Mouse (Mus musculus): ENCODE results near the gene Lrpap1.

The Lrpap1 gene

GRCm38 (mm10) chr5:35104960-35105921 lies at the start of gene Lrpap1:
Gene Lrpap1 (minus strand): TSS chr5:35105766.
- DNase-seq (ENCODE audit: low read depth, low spot score), result peak; percentile 95

GRCm38 (mm10) chr5:35149939-35150338 lies 44.4 kb upstream of the Lrpap1 start:
- no peak for DNase-seq (ENCODE audit: low read depth, low spot score)

GRCm38 (mm10) chr5:35149526-35149925 lies 44.0 kb upstream of the Lrpap1 start:
- DNase-seq (ENCODE audit: low read depth, low spot score), result no peak

- DNase-seq (ENCODE audit: low read depth, low spot score), result no peak
Observed at GRCm38 (mm10) chr5:35147963-35148767, 42.6 kb upstream of the Lrpap1 start.

GRCm38 (mm10) chr5:35147155-35147962 lies 41.8 kb upstream of the Lrpap1 start:
- DNase-seq (ENCODE audit: low read depth, low spot score), result no peak

- no peak for DNase-seq (ENCODE audit: low read depth, low spot score)
Observed at GRCm38 (mm10) chr5:35146747-35147146, 41.2 kb upstream of the Lrpap1 start.

- DNase-seq (ENCODE audit: low read depth, low spot score), result no peak
Observed at GRCm38 (mm10) chr5:35144716-35145115, 39.1 kb upstream of the Lrpap1 start.

- no peak for DNase-seq (ENCODE audit: low read depth, low spot score)
Observed at GRCm38 (mm10) chr5:35143460-35144245, 38.1 kb upstream of the Lrpap1 start.

- no peak for DNase-seq (ENCODE audit: low read depth, low spot score)
Observed at GRCm38 (mm10) chr5:35142910-35143309, 37.3 kb upstream of the Lrpap1 start.

- DNase-seq (ENCODE audit: low read depth, low spot score), result no peak
Observed at GRCm38 (mm10) chr5:35141316-35141715, 35.8 kb upstream of the Lrpap1 start.

- DNase-seq (ENCODE audit: low read depth, low spot score), result no peak
Observed at GRCm38 (mm10) chr5:35138183-35138611, 32.6 kb upstream of the Lrpap1 start.

- DNase-seq (ENCODE audit: low read depth, low spot score), result no peak
Observed at GRCm38 (mm10) chr5:35137510-35138182, 32.1 kb upstream of the Lrpap1 start.

GRCm38 (mm10) chr5:35135903-35136302 lies 30.3 kb upstream of the Lrpap1 start:
- no peak for DNase-seq (ENCODE audit: low read depth, low spot score)

GRCm38 (mm10) chr5:35134286-35134685 lies 28.7 kb upstream of the Lrpap1 start:
- DNase-seq (ENCODE audit: low read depth, low spot score), result no peak

GRCm38 (mm10) chr5:35133468-35133867 lies 27.9 kb upstream of the Lrpap1 start:
- no peak for DNase-seq (ENCODE audit: low read depth, low spot score)

- no peak for DNase-seq (ENCODE audit: low read depth, low spot score)
Observed at GRCm38 (mm10) chr5:35132278-35132980, 26.9 kb upstream of the Lrpap1 start.

GRCm38 (mm10) chr5:35131773-35132172 lies 26.2 kb upstream of the Lrpap1 start:
- peak; percentile 85 for DNase-seq (ENCODE audit: low read depth, low spot score)

GRCm38 (mm10) chr5:35131237-35131636 lies 25.7 kb upstream of the Lrpap1 start:
- no peak for DNase-seq (ENCODE audit: low read depth, low spot score)

GRCm38 (mm10) chr5:35129767-35130191 lies 24.2 kb upstream of the Lrpap1 start:
- no peak for DNase-seq (ENCODE audit: low read depth, low spot score)
